Mouse (Mus musculus): Measurements from ENCODE around the gene Gm14085.

- TF ChIP-seq CTCF (IDR thresholded peaks at IDR 0.05; ENCODE audit: low read depth, low read length), result no peak
- no peak for TF ChIP-seq TAL1 (conservative IDR thresholded peaks at IDR 0.05; ENCODE audit: low read depth, low read length)
- no peak for TF ChIP-seq GATA1 (IDR thresholded peaks at IDR 0.05; ENCODE audit: borderline replicate concordance, low read length)
- TF ChIP-seq POLR2AphosphoS5 (IDR thresholded peaks at IDR 0.05; ENCODE audit: insufficient replicate concordance, low read depth, low read length), result no peak
These were observed 47.0 kb downstream of the Gm14085 start for GRCm38 (mm10) chr2:122531726-122532125.

Data from G1E (cell line).